Mouse (Mus musculus) liver, embryonic 11.5 days (tissue): ENCODE results near the gene Smyd5. TPM values are rescaled to one million over a fixed set of nuclear protein-coding genes. Genes with fewer than 3 reads are reported as not detected.

Experiments
- ATAC-seq: fragments of 200-750 bp; cut with Nextera tagmentation; replicated peaks from 2 replicates; pipeline ENCODE4 v1.8.0; 2017; ENCODE audit warnings: moderate number of reproducible peaks, mild to moderate bottlenecking, moderate TSS enrichment, moderate library complexity; ENCODE audit not compliant: low FRiP score
- DNase-seq: peaks from one replicate; pipeline ENCODE4 v3.0.0-alpha.2; 2017; ENCODE audit warnings: low spot score
- H3K27ac ChIP-seq: fragments of 300-500 bp; sonication (generic); 2 replicates; pipeline ENCODE4 v1.5.1; 2014; ENCODE audit warnings: mild to moderate bottlenecking, low read depth, low read length, control low read depth
- H3K27me3 ChIP-seq: fragments of 300-500 bp; sonication (generic); replicated peaks from 2 replicates; pipeline ENCODE4 v1.6.1; 2014; ENCODE audit warnings: low read length, mixed read lengths; ENCODE audit not compliant: control insufficient read depth, insufficient read depth
- H3K36me3 ChIP-seq: fragments of 300-500 bp; sonication (generic); 2 replicates; pipeline ENCODE4 v1.6.1; 2014; ENCODE audit warnings: mild to moderate bottlenecking, low read length, moderate library complexity, mixed read lengths; ENCODE audit not compliant: control insufficient read depth, insufficient read depth
- H3K4me1 ChIP-seq: fragments of 300-500 bp; sonication (generic); replicated peaks from 2 replicates; pipeline ENCODE4 v1.6.1; 2014; ENCODE audit warnings: low read length, mixed read lengths; ENCODE audit not compliant: control insufficient read depth, insufficient read depth
- H3K4me2 ChIP-seq: fragments of 300-500 bp; sonication (generic); 2 replicates; pipeline ENCODE4 v1.6.1; 2014; ENCODE audit warnings: mild to moderate bottlenecking, control low read depth, moderate library complexity
- H3K4me3 ChIP-seq: fragments of 300-500 bp; sonication (generic); 2 replicates; pipeline ENCODE4 v1.5.1; 2014; ENCODE audit warnings: low read depth, low read length, control low read depth
- H3K9ac ChIP-seq: fragments of 300-500 bp; sonication (generic); 2 replicates; pipeline ENCODE4 v1.6.1; 2014; ENCODE audit warnings: low read depth, low read length, control low read depth
- H3K9me3 ChIP-seq: fragments of 300-500 bp; sonication (generic); 2 replicates; pipeline ENCODE4 v1.6.1; 2016; ENCODE audit warnings: low read length, inconsistent platforms, mixed read lengths; ENCODE audit not compliant: control insufficient read depth
- WGBS: fragments of 180-500 bp; shearing (Covaris S2); extraction: QIAGEN DNeasy Blood & Tissue Kit; methylation state at CpG from one replicate; pipeline ENCODE4 v1.1.7; 2014; 5-methylcytosine and 5-hydroxymethylcytosine counted together
- polyA plus RNA-seq: library from polyadenylated mRNA; unstranded; fragments of >200 nt; fragmentation: Nextera tagmentation; extraction: Ambion mirVana; gene quantifications from 2 replicates; pipeline ENCODE4 v1.2.1, GENCODE M21; 2014

Gene Smyd5
- polyA plus RNA-seq, 1 experiment from 2014 or later: 68.2 TPM

GRCm38 (mm10) chr6:85451664-85452410, 20.0 kb downstream of the Smyd5 start, which contains the start of gene Pradc1:
Gene Pradc1 (minus strand): TSS chr6:85451970.
- Histone ChIP-seq H3K4me3 (peak within 1 kb of the TSS; percentile 79), H3K27ac (peak within 1 kb of the TSS; percentile 85), H3K27me3 (no peaks in the 10 kb centered on the region), H3K9ac (peak within 1 kb of the TSS; percentile 87), H3K4me1 (peaks cover 34% of the 10 kb centered on the region), H3K9me3 (no peaks in the 10 kb centered on the region), H3K4me2 (peak within 1 kb of the TSS; percentile 80), H3K36me3 (peaks cover under 1% of the 10 kb centered on the region; the same call in 1 of the 2 replicates)
- DNase-seq: peak; percentile 97
- under 1% methylated on average over 54 of the region's 54 CpGs for WGBS
- ATAC-seq: peak; percentile 88

GRCm38 (mm10) chr6:85452411-85452665, 20.5 kb downstream of the Smyd5 start:
- ATAC-seq (no peak), DNase-seq (no peak)
- H3K4me3 ChIP-seq: peak overlapping the region; percentile 79
- peaks cover 36% of the 10 kb centered on the region for H3K4me1 ChIP-seq
- H3K27me3 ChIP-seq: no peaks in the 10 kb centered on the region
- no peaks in the 10 kb centered on the region for H3K36me3 ChIP-seq
- peak overlapping the region; percentile 87 for H3K9ac ChIP-seq
- 0% methylated on average over 15 of the region's 15 CpGs for WGBS
- H3K9me3 ChIP-seq: no peaks in the 10 kb centered on the region
- peak overlapping the region; percentile 80 for H3K4me2 ChIP-seq
- H3K27ac ChIP-seq: peak overlapping the region; percentile 85

GRCm38 (mm10) chr6:85452816-85453215, 21.0 kb downstream of the Smyd5 start:
- H3K4me3 ChIP-seq: peak overlapping the region; percentile 79
- no peaks in the 10 kb centered on the region for H3K36me3 ChIP-seq
- peaks cover 36% of the 10 kb centered on the region for H3K4me1 ChIP-seq
- 10% methylated on average over 7 of the region's 7 CpGs for WGBS
- no peaks in the 10 kb centered on the region for H3K9me3 ChIP-seq
- peak overlapping the region; percentile 87 for H3K9ac ChIP-seq
- ATAC-seq (no peak), DNase-seq (no peak)
- no peak overlapping the region for H3K27ac ChIP-seq
- H3K4me2 ChIP-seq: peak overlapping the region; percentile 80
- H3K27me3 ChIP-seq: no peaks in the 10 kb centered on the region

GRCm38 (mm10) chr6:85459621-85460020, 27.8 kb downstream of the Smyd5 start:
- H3K4me3 ChIP-seq: no peak overlapping the region
- 78% methylated on average over 2 of the region's 2 CpGs for WGBS
- no peaks in the 10 kb centered on the region for H3K9me3 ChIP-seq
- no peak overlapping the region for H3K27ac ChIP-seq
- peaks cover 18% of the 10 kb centered on the region for H3K4me1 ChIP-seq
- no peak overlapping the region for H3K9ac ChIP-seq
- H3K27me3 ChIP-seq: no peaks in the 10 kb centered on the region
- DNase-seq (no peak), ATAC-seq (no peak)
- peaks cover 45% of the 10 kb centered on the region for H3K36me3 ChIP-seq
- H3K4me2 ChIP-seq: no peak overlapping the region

GRCm38 (mm10) chr6:85465381-85465780, 33.6 kb downstream of the Smyd5 start:
- Histone ChIP-seq H3K36me3 (peaks cover 71% of the 10 kb centered on the region), H3K27me3 (no peaks in the 10 kb centered on the region), H3K4me1 (no peaks in the 10 kb centered on the region), H3K9ac (no peak overlapping the region), H3K4me3 (no peak overlapping the region), H3K4me2 (no peak overlapping the region), H3K27ac (no peak overlapping the region), H3K9me3 (no peaks in the 10 kb centered on the region)
- no peak for DNase-seq
- no peak for ATAC-seq

GRCm38 (mm10) chr6:85469660-85470430, 38.1 kb downstream of the Smyd5 start:
- Histone ChIP-seq H3K4me3 (no peak overlapping the region), H3K27me3 (peaks cover 2% of the 10 kb centered on the region; the same call in 1 of the 2 replicates), H3K27ac (no peak overlapping the region), H3K9me3 (no peaks in the 10 kb centered on the region), H3K4me1 (no peaks in the 10 kb centered on the region), H3K4me2 (no peak overlapping the region), H3K36me3 (peaks cover 40% of the 10 kb centered on the region), H3K9ac (no peak overlapping the region)
- 68% methylated on average over 5 of the region's 5 CpGs for WGBS
- ATAC-seq: 0 out of 2 replicates have a peak, but pooled peaks have one; percentile 22
- no peak for DNase-seq

GRCm38 (mm10) chr6:85471962-85472361, 40.2 kb downstream of the Smyd5 start:
- 69% methylated on average over 8 of the region's 8 CpGs for WGBS
- Histone ChIP-seq H3K4me2 (no peak overlapping the region), H3K4me3 (no peak overlapping the region), H3K27ac (no peak overlapping the region), H3K36me3 (peaks cover 21% of the 10 kb centered on the region), H3K9me3 (no peaks in the 10 kb centered on the region), H3K27me3 (peaks cover 2% of the 10 kb centered on the region; the same call in 1 of the 2 replicates), H3K4me1 (no peaks in the 10 kb centered on the region), H3K9ac (no peak overlapping the region)
- ATAC-seq (no peak), DNase-seq (no peak)

- no peaks in the 10 kb centered on the region for H3K9me3 ChIP-seq
- no peak for ATAC-seq
These were observed 40.8 kb downstream of the Smyd5 start for GRCm38 (mm10) chr6:85472542-85472941.

More at GRCm38 (mm10) chr6:85472542-85472941, 40.8 kb downstream of the Smyd5 start:
- no peak overlapping the region for H3K9ac ChIP-seq
- peaks cover 5% of the 10 kb centered on the region for H3K27me3 ChIP-seq
- 54% methylated on average over 5 of the region's 5 CpGs for WGBS
- no peak overlapping the region for H3K27ac ChIP-seq
- peaks cover 15% of the 10 kb centered on the region for H3K36me3 ChIP-seq
- H3K4me3 ChIP-seq: no peak overlapping the region
- no peak overlapping the region for H3K4me2 ChIP-seq
- H3K4me1 ChIP-seq: no peaks in the 10 kb centered on the region
- no peak for DNase-seq
